Mouse (Mus musculus): ENCODE data around the gene Tldc2. TPM values are rescaled to one million over a fixed set of nuclear protein-coding genes. Genes with fewer than 3 reads are reported as not detected.

Gene Tldc2
- polyA plus RNA-seq, 1 experiment from 2014 or later, result not detected

DNA sequence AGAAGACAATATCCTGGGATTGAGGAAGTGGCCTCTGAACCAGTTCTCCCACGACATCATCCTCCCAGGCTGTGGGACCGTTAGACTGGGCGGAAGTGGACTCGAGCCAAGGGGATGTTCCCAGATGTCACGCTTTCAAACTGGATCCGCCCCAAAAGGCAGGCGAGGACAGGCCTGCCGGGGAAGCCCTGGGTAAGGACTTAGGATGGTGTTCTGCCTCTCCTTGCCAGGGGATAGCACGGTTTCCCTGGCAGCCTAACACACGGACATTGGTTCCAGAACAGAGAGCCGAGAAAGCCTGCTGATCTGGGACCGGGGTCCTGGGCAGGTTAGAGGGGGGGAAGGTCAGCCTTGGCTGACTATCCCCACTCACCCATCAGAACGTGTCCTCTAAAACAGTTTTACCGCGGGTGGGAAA, 9.2 kb upstream of the Tldc2 start:
- Histone ChIP-seq H3K9me3 (ENCODE audit: control insufficient read depth, low read length) (no peaks in the 10 kb centered on the region), H3K4me3 (ENCODE audit: low read depth, low read length) (peak overlapping the region; percentile 98), H3K9ac (ENCODE audit: low read length) (peak overlapping the region; percentile 96), H3K4me2 (ENCODE audit: low read depth, low read length, severe bottlenecking) (peak overlapping the region; percentile 97), H3K36me3 (ENCODE audit: control insufficient read depth, insufficient read depth, low read length) (no peaks in the 10 kb centered on the region), H3K27me3 (ENCODE audit: control insufficient read depth, insufficient read depth, low read length) (no peaks in the 10 kb centered on the region), H3K27ac (ENCODE audit: low read depth, low read length) (no peak overlapping the region), H3K4me1 (replicated peaks; ENCODE audit: control insufficient read depth, insufficient read depth, low read length) (peaks cover 21% of the 10 kb centered on the region; the same call in 1 of the 2 replicates)
- WGBS, result 1% methylated on average over 15 of the region's 15 CpGs
- ATAC-seq (replicated peaks; ENCODE audit: low FRiP score) (no peak), DNase-seq (ENCODE audit: low spot score) (peak; percentile 68)

DNA sequence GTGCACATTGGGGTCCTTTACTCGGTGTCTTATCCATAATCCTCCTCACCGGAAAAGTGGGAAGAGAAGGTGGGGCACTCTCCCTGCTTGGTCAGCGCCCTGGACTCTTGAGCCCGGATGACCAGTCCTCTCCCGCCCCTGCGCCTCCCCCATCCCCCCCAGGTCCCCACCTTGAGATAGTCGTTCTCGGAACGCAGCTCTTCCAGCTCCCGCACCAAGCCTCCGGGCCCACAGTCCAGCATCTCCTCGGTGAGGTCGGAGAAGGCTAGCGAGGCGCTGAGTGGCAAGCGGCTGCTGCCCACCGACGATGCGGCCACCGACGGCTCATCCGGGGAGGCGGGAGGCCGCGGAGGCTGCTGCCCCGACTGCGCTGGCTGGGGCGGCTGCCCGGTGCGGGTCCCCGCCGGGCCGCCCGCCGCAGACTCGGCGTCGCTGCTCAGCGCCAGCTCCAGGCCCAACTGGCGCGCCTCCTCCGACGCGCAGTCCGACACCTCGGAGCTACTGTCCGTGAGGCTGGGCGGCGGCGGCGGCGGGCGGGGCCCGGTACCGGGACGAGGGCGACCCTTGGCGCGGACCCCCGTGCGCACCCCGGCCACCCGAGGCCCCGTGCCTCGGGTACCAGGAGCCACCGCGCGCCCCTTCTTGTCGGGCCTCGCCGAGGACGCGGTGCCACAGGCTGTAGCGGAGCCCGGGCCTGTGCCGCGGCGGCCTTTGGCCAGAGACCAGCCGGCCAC, 8.6 kb upstream of the Tldc2 start:
- Histone ChIP-seq H3K27ac (ENCODE audit: low read depth, low read length) (peak overlapping the region; percentile 96), H3K4me2 (ENCODE audit: low read depth, low read length, severe bottlenecking) (peak overlapping the region; percentile 97), H3K27me3 (ENCODE audit: control insufficient read depth, insufficient read depth, low read length) (no peaks in the 10 kb centered on the region), H3K4me3 (ENCODE audit: low read depth, low read length) (peak overlapping the region; percentile 98), H3K9ac (ENCODE audit: low read length) (peak overlapping the region; percentile 96), H3K36me3 (ENCODE audit: control insufficient read depth, insufficient read depth, low read length) (no peaks in the 10 kb centered on the region), H3K4me1 (replicated peaks; ENCODE audit: control insufficient read depth, insufficient read depth, low read length) (peaks cover 19% of the 10 kb centered on the region; the same call in 1 of the 2 replicates), H3K9me3 (ENCODE audit: control insufficient read depth, low read length) (no peaks in the 10 kb centered on the region)
- ATAC-seq (replicated peaks; ENCODE audit: low FRiP score) (peak; percentile 26), DNase-seq (ENCODE audit: low spot score) (peak; percentile 64)
- WGBS, result 0% methylated on average over 60 of the region's 79 CpGs

DNA sequence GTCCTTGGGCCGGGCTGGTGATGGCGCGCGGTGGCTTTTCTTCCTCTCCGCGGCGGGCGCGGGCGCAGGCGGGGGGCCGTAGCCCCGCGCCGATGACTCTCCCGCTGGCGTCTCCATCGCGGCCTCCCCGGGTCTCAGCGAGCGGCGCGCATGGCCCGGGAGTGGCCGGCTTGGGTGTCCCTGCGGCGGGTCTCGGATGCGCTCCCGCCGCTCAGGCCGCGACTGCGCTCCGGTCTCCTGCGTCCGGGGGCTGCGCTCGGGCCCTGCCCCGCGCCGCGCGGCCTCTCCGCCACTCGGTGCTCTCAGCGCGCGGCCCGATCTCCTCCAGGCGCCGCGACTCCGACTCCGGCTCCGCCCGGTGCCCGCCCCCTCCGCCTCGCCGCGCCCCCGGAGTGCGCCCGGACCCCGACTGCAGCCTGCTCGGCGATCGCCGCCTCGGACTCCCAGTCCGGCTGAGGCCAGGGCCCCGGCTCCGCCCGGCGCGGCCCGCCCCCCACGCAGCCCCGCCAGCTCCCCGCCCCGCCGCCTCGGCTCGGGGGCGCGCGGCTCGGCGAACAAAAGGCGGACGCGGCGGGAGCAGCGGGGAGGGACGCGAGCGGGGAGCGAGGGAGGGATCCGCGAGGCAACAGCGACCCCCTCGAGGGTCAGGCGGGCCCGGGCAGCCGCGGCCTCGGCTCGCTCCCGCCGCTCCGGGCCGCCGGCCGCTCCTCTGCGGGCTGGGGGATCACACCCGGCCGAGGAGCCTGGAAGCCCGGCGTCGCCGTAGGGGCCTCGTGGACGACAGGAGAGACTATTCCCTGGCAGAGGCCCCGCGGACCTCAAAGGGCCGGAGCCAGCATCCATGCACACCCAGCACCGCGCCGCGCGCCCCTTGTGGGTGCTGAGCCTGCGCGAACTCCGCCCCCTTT, 7.8 kb upstream of the Tldc2 start, which contains the start of gene Soga1:
Gene Soga1, minus strand, starts transcription at position 462 of the 908 bp plus-strand sequence.
- H3K36me3 ChIP-seq (ENCODE audit: control insufficient read depth, insufficient read depth, low read length), result no peaks in the 10 kb centered on the region

DNA sequence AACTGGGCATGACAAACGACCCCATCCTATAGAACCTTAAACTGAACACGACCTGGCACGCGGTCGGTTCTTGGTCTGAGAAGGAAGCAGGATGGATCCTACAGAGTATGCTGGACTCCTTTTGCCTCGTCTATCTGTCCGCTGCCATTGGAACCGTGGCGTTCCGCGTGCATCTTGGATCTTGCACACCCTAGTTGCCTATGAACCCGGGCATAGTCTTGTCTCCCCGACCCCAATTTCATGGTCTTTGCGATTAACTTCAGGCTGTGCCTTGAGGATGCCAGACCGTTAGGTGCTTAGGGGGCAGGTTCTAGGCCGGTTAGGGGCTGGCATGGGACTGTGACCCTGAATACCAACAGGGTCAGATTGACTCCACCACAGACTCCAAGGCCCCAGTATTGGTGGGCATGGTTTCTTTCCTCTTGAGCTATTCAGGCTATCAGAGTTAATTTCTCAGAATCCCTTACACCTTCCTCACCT, 7.1 kb upstream of the Tldc2 start:
- Histone ChIP-seq H3K4me3 (ENCODE audit: low read depth, low read length) (peak overlapping the region; percentile 98), H3K9me3 (ENCODE audit: control insufficient read depth, low read length) (no peaks in the 10 kb centered on the region), H3K27ac (ENCODE audit: low read depth, low read length) (peak overlapping the region; percentile 96), H3K4me2 (ENCODE audit: low read depth, low read length, severe bottlenecking) (peak overlapping the region; percentile 97), H3K4me1 (replicated peaks; ENCODE audit: control insufficient read depth, insufficient read depth, low read length) (peaks cover 17% of the 10 kb centered on the region; the same call in 1 of the 2 replicates), H3K27me3 (ENCODE audit: control insufficient read depth, insufficient read depth, low read length) (no peaks in the 10 kb centered on the region), H3K36me3 (ENCODE audit: control insufficient read depth, insufficient read depth, low read length) (no peaks in the 10 kb centered on the region), H3K9ac (ENCODE audit: low read length) (peak overlapping the region; percentile 96)
- ATAC-seq (replicated peaks; ENCODE audit: low FRiP score) (peak; percentile 4; the same call in 1 of the 2 replicates), DNase-seq (ENCODE audit: low spot score) (no peak)
- WGBS, result 6% methylated on average over 16 of the region's 16 CpGs

More for the DNA sequence above, 7.8 kb upstream of the Tldc2 start, which contains the start of gene Soga1:
- Histone ChIP-seq H3K4me2 (ENCODE audit: low read depth, low read length, severe bottlenecking) (peak within 1 kb of the TSS; percentile 97), H3K9me3 (ENCODE audit: control insufficient read depth, low read length) (no peaks in the 10 kb centered on the region), H3K27ac (ENCODE audit: low read depth, low read length) (peak within 1 kb of the TSS; percentile 96), H3K9ac (ENCODE audit: low read length) (peak within 1 kb of the TSS; percentile 96), H3K27me3 (ENCODE audit: control insufficient read depth, insufficient read depth, low read length) (no peaks in the 10 kb centered on the region), H3K4me1 (replicated peaks; ENCODE audit: control insufficient read depth, insufficient read depth, low read length) (peaks cover 19% of the 10 kb centered on the region; the same call in 1 of the 2 replicates), H3K4me3 (ENCODE audit: low read depth, low read length) (peak within 1 kb of the TSS; percentile 98)
- DNase-seq (ENCODE audit: low spot score), result peak; percentile 93
- ATAC-seq (replicated peaks; ENCODE audit: low FRiP score), result peak; percentile 88
- under 1% methylated on average over 111 of the region's 136 CpGs for WGBS

DNA sequence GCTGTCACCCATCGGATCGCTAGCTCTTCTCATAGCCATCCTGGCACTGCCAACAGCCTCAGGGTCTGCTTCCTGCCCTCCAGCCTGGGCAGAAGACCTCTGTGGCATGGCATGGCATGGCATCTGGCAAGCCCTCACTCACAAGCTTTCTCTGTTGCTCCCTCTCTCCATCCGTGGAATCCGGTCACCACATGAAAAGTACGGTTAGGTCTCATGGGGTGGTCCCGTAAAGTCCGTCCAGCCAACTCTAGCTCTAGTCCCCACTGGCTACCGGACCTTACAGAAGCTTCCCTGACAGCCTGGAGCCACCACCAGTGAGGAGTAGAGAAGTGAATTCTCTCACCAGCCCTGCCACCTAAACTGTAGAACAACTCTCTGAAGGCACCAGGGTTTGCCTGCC, 5.5 kb upstream of the Tldc2 start:
- Histone ChIP-seq H3K36me3 (ENCODE audit: control insufficient read depth, insufficient read depth, low read length) (no peaks in the 10 kb centered on the region), H3K4me1 (replicated peaks; ENCODE audit: control insufficient read depth, insufficient read depth, low read length) (peaks cover 9% of the 10 kb centered on the region; the same call in 1 of the 2 replicates), H3K27ac (ENCODE audit: low read depth, low read length) (no peak overlapping the region), H3K9me3 (ENCODE audit: control insufficient read depth, low read length) (no peaks in the 10 kb centered on the region), H3K9ac (ENCODE audit: low read length) (no peak overlapping the region), H3K4me2 (ENCODE audit: low read depth, low read length, severe bottlenecking) (no peak overlapping the region), H3K27me3 (ENCODE audit: control insufficient read depth, insufficient read depth, low read length) (no peaks in the 10 kb centered on the region), H3K4me3 (ENCODE audit: low read depth, low read length) (no peak overlapping the region)
- 94% methylated on average over 8 of the region's 8 CpGs for WGBS
- ATAC-seq (replicated peaks; ENCODE audit: low FRiP score) (no peak), DNase-seq (ENCODE audit: low spot score) (no peak)

DNA sequence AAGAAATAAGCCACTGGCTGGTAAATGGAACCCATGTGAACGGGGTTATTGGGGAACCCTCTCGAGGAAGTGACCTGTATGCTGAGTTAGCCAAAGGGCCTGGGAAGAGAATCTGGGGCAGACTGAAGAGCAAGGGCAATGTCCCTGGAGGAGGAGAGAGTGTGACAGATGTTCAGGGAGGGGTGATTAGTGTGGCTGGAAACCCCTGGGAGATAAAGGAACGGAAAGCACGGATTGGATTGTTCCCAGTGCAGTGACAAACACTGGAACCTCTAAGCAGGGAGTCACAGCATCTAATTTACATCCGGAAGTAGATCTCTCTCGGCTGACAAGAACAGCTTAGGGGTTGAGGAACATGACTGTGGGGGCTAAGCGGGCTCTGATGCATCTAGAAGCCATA, 4.9 kb upstream of the Tldc2 start:
- Histone ChIP-seq H3K27me3 (ENCODE audit: control insufficient read depth, insufficient read depth, low read length) (no peaks in the 10 kb centered on the region), H3K4me3 (ENCODE audit: low read depth, low read length) (no peak overlapping the region), H3K36me3 (ENCODE audit: control insufficient read depth, insufficient read depth, low read length) (no peaks in the 10 kb centered on the region), H3K27ac (ENCODE audit: low read depth, low read length) (no peak overlapping the region), H3K4me2 (ENCODE audit: low read depth, low read length, severe bottlenecking) (no peak overlapping the region), H3K9me3 (ENCODE audit: control insufficient read depth, low read length) (no peaks in the 10 kb centered on the region), H3K4me1 (replicated peaks; ENCODE audit: control insufficient read depth, insufficient read depth, low read length) (peaks cover 4% of the 10 kb centered on the region; the same call in 1 of the 2 replicates), H3K9ac (ENCODE audit: low read length) (peak overlapping the region; percentile 24; the same call in 1 of the 2 replicates)
- DNase-seq (ENCODE audit: low spot score) (no peak), ATAC-seq (replicated peaks; ENCODE audit: low FRiP score) (no peak)
- WGBS, result 40% methylated on average over 7 of the region's 7 CpGs

DNA sequence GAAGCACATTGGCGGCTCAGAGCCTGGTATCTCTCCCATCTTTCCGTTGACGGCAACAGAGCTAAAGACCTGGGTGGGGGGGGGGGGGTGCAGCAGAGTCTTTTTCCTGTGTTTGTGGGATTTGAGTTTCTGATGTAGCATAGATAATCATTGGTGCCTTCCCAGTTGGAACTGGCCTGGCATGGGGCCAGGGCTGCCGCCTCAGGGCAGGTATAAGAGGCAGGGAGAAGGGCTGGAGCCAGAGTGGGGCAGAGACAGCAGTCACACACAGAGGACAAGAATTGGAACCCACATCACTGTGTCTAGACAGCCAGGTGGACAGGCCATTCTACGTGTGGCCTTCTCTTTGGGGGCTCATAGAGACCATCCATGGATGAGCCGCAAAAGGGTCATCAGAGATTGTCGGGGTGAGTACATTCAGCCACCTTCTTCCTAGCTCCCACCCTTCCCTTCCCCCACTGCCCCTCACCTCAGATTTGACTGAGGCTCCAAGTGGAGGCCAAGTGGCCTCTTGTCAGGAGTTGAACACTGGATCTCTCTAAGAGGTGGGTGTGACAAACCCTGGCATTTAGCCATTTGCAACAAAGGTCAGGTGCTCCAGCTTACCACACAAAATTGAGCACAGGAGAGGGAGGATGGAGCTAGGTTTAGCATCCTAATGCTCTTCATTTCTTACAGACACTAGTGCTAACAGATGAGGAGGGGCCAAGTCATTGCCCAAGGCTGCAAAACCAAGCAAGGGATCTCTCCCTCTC, 1.8 kb upstream of the Tldc2 start:
- WGBS, result 94% methylated on average over 7 of the region's 7 CpGs
- Histone ChIP-seq H3K9me3 (ENCODE audit: control insufficient read depth, low read length) (no peaks in the 10 kb centered on the region), H3K4me2 (ENCODE audit: low read depth, low read length, severe bottlenecking) (no peak overlapping the region), H3K27ac (ENCODE audit: low read depth, low read length) (no peak overlapping the region), H3K27me3 (ENCODE audit: control insufficient read depth, insufficient read depth, low read length) (no peaks in the 10 kb centered on the region), H3K9ac (ENCODE audit: low read length) (no peak overlapping the region), H3K4me3 (ENCODE audit: low read depth, low read length) (no peak overlapping the region), H3K4me1 (replicated peaks; ENCODE audit: control insufficient read depth, insufficient read depth, low read length) (no peaks in the 10 kb centered on the region; the same call in 1 of the 2 replicates), H3K36me3 (ENCODE audit: control insufficient read depth, insufficient read depth, low read length) (no peaks in the 10 kb centered on the region)
- DNase-seq (ENCODE audit: low spot score) (no peak), ATAC-seq (replicated peaks; ENCODE audit: low FRiP score) (no peak)
